Mouse (Mus musculus): Measurements from ENCODE around the gene Lhfpl4.

GRCm38 (mm10) chr6:113238442-113238841 lies 43.3 kb upstream of the Lhfpl4 start:
- no peak for TF ChIP-seq POLR2A (IDR thresholded peaks at IDR 0.05; ENCODE audit: low read depth, low read length)
- TF ChIP-seq TCF12 (IDR thresholded peaks at IDR 0.05; ENCODE audit: low read depth, low read length) = no peak
- TF ChIP-seq ZMIZ1 (IDR thresholded peaks at IDR 0.05; ENCODE audit: low read depth, low read length) = no peak

All from CH12.LX (cell line).